Mouse (Mus musculus) skeletal muscle tissue, adult 2 months (tissue): ENCODE measurements around the gene Gm5741.

ENCODE experiments used
- DNase-seq: peaks from one replicate; pipeline ENCODE4 v3.0.0-alpha.2; 2012; ENCODE audit warnings: low read depth, low spot score

The Gm5741 gene

GRCm38 (mm10) chr8:85074167-85074566 is 6.4 kb upstream of the Gm5741 start:
- no peak for DNase-seq

- DNase-seq = no peak
These were observed 5.3 kb upstream of the Gm5741 start for GRCm38 (mm10) chr8:85073041-85073612.

- no peak for DNase-seq
These were observed 4.7 kb upstream of the Gm5741 start for GRCm38 (mm10) chr8:85072364-85072929.

GRCm38 (mm10) chr8:85071514-85072281 is 3.9 kb upstream of the Gm5741 start, which contains the start of gene Dhps:
Gene Dhps (plus strand): TSS chr8:85071757.
- DNase-seq = peak; percentile 86

- DNase-seq = no peak
These were observed 3.3 kb upstream of the Gm5741 start for GRCm38 (mm10) chr8:85071041-85071440.

GRCm38 (mm10) chr8:85067155-85067554 is 627 bp downstream of the Gm5741 start:
- no peak for DNase-seq

- DNase-seq = no peak
These were observed 2.6 kb downstream of the Gm5741 start for GRCm38 (mm10) chr8:85065213-85065612.

GRCm38 (mm10) chr8:85062603-85063002 is 5.2 kb downstream of the Gm5741 start:
- DNase-seq = no peak

GRCm38 (mm10) chr8:85059879-85060616 is 7.7 kb downstream of the Gm5741 start, which contains the start of gene Fbxw9:
Gene Fbxw9 (plus strand): TSS chr8:85060055.
- DNase-seq = peak; percentile 88

- no peak for DNase-seq
These were observed 10.4 kb downstream of the Gm5741 start for GRCm38 (mm10) chr8:85057367-85057766.

GRCm38 (mm10) chr8:85043619-85044018 is 24.2 kb downstream of the Gm5741 start:
- DNase-seq = no peak

- no peak for DNase-seq
These were observed 29.9 kb downstream of the Gm5741 start for GRCm38 (mm10) chr8:85037681-85038531.

- no peak for DNase-seq
These were observed 30.5 kb downstream of the Gm5741 start for GRCm38 (mm10) chr8:85037366-85037680.

GRCm38 (mm10) chr8:85036718-85037365 is 30.9 kb downstream of the Gm5741 start, which contains the start of gene Tnpo2:
Gene Tnpo2 (plus strand): TSS chr8:85036915.
- peak; percentile 97 for DNase-seq

- DNase-seq = no peak
These were observed 31.4 kb downstream of the Gm5741 start for GRCm38 (mm10) chr8:85036381-85036717.

GRCm38 (mm10) chr8:85035728-85036310 is 32.0 kb downstream of the Gm5741 start:
- DNase-seq = no peak

- DNase-seq = no peak
These were observed 32.5 kb downstream of the Gm5741 start for GRCm38 (mm10) chr8:85035165-85035727.

GRCm38 (mm10) chr8:85034764-85035163 is 33.0 kb downstream of the Gm5741 start:
- peak; percentile 85 for DNase-seq

GRCm38 (mm10) chr8:85033867-85034266 is 33.9 kb downstream of the Gm5741 start:
- no peak for DNase-seq
